Mouse (Mus musculus) heart, embryonic 12.5 days (tissue): ENCODE data around the gene Eif5a. TPM values are rescaled to one million over a fixed set of nuclear protein-coding genes. Genes with fewer than 3 reads are reported as not detected.

ENCODE experiments used
- ATAC-seq: fragments of 200-750 bp; cut with Nextera tagmentation; 2 replicates; pipeline ENCODE4 v1.8.0; 2017; ENCODE audit warnings: moderate TSS enrichment, moderate library complexity; ENCODE audit not compliant: insufficient number of reproducible peaks, low FRiP score
- H3K27ac ChIP-seq: fragments of 300-500 bp; sonication (generic); 2 replicates; pipeline ENCODE4 v1.5.1; 2016; ENCODE audit warnings: mild to moderate bottlenecking, moderate library complexity; ENCODE audit not compliant: poor library complexity, severe bottlenecking
- H3K27me3 ChIP-seq: fragments of 300-500 bp; sonication (generic); replicated peaks from 2 replicates; pipeline ENCODE4 v1.6.1; 2016; ENCODE audit warnings: mild to moderate bottlenecking, moderate library complexity
- H3K36me3 ChIP-seq: fragments of 300-500 bp; sonication (generic); 2 replicates; pipeline ENCODE4 v1.6.1; 2016; ENCODE audit warnings: mild to moderate bottlenecking, moderate library complexity
- H3K4me1 ChIP-seq: fragments of 300-500 bp; sonication (generic); replicated peaks from 2 replicates; pipeline ENCODE4 v1.6.1; 2016; ENCODE audit warnings: mild to moderate bottlenecking
- H3K4me2 ChIP-seq: fragments of 300-500 bp; sonication (generic); 2 replicates; pipeline ENCODE4 v1.6.1; 2016; ENCODE audit warnings: mild to moderate bottlenecking, moderate library complexity
- H3K4me3 ChIP-seq: fragments of 300-500 bp; sonication (generic); 2 replicates; pipeline ENCODE4 v1.5.1; 2016; ENCODE audit warnings: mild to moderate bottlenecking
- H3K9ac ChIP-seq: fragments of 300-500 bp; sonication (generic); 2 replicates; pipeline ENCODE4 v1.6.1; 2016; ENCODE audit warnings: mild to moderate bottlenecking, moderate library complexity
- H3K9me3 ChIP-seq: fragments of 300-500 bp; sonication (generic); replicated peaks from 2 replicates; pipeline ENCODE4 v1.6.1; 2016; ENCODE audit warnings: mild to moderate bottlenecking, moderate library complexity
- WGBS: fragments of 180-500 bp; shearing (Covaris S2); methylation state at CpG from one replicate; pipeline ENCODE4 v1.1.7; 2016; 5-methylcytosine and 5-hydroxymethylcytosine counted together
- polyA plus RNA-seq: library from polyadenylated mRNA; unstranded; fragments of >200 nt; fragmentation: Nextera tagmentation; extraction: Ambion mirVana; gene quantifications from 2 replicates; pipeline ENCODE4 v1.2.1, GENCODE M21; 2016

Gene Eif5a
- polyA plus RNA-seq, 1 experiment from 2014 or later = 1,286 TPM

- no peak overlapping the region for H3K4me3 ChIP-seq
- no peaks in the 10 kb centered on the region for H3K9me3 ChIP-seq
- no peak overlapping the region for H3K4me2 ChIP-seq
- no peaks in the 10 kb centered on the region for H3K27me3 ChIP-seq
- H3K27ac ChIP-seq = no peak overlapping the region
- ATAC-seq = no peak
- H3K36me3 ChIP-seq = peaks cover 86% of the 10 kb centered on the region
- peaks cover 30% of the 10 kb centered on the region for H3K4me1 ChIP-seq
- no peak overlapping the region for H3K9ac ChIP-seq
- WGBS = 88% methylated on average over 6 of the region's 6 CpGs
These were observed 10.1 kb downstream of the Eif5a start for GRCm38 (mm10) chr11:69911701-69912100.

- H3K9ac ChIP-seq = no peak overlapping the region
- ATAC-seq = no peak
These were observed 10.8 kb downstream of the Eif5a start for GRCm38 (mm10) chr11:69910781-69911560.

DNA sequence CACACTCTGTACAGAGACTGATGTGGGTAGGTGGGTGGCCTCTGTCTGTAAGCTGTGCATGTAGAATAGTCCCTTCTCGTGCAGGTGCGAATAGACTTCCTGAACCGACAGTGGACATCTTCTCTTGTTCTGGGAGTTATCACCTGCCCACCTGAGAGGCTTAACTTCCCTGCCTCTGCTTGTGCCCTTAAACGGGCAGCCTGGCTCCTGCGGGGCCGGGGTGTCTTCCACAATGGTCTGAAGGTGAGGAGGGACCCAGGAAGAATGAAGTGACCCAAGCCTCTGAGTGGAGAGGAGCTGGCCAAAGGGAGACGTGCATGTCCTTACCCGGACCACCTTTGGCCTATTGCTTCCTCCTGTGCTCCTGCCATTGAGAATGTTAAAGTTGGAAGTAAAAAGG, 11.6 kb downstream of the Eif5a start:
- Histone ChIP-seq H3K9me3 (no peaks in the 10 kb centered on the region), H3K9ac (no peak overlapping the region), H3K4me2 (no peak overlapping the region), H3K27ac (no peak overlapping the region), H3K36me3 (peaks cover 86% of the 10 kb centered on the region), H3K4me1 (peaks cover 17% of the 10 kb centered on the region), H3K27me3 (no peaks in the 10 kb centered on the region), H3K4me3 (no peak overlapping the region)
- WGBS = 92% methylated on average over 8 of the region's 8 CpGs
- ATAC-seq = no peak

More at GRCm38 (mm10) chr11:69910781-69911560, 10.8 kb downstream of the Eif5a start:
- Histone ChIP-seq H3K27ac (no peak overlapping the region), H3K4me1 (peaks cover 25% of the 10 kb centered on the region), H3K27me3 (no peaks in the 10 kb centered on the region), H3K4me3 (no peak overlapping the region), H3K36me3 (peaks cover 86% of the 10 kb centered on the region), H3K9me3 (no peaks in the 10 kb centered on the region), H3K4me2 (no peak overlapping the region)
- WGBS = 93% methylated on average over 17 of the region's 17 CpGs

GRCm38 (mm10) chr11:69909174-69909573, 12.6 kb downstream of the Eif5a start:
- peaks cover 8% of the 10 kb centered on the region for H3K4me1 ChIP-seq
- H3K4me2 ChIP-seq = no peak overlapping the region
- WGBS = 87% methylated on average over 5 of the region's 5 CpGs
- ATAC-seq = no peak
- peaks cover 91% of the 10 kb centered on the region for H3K36me3 ChIP-seq
- H3K4me3 ChIP-seq = no peak overlapping the region
- no peak overlapping the region for H3K27ac ChIP-seq
- no peaks in the 10 kb centered on the region for H3K9me3 ChIP-seq
- no peaks in the 10 kb centered on the region for H3K27me3 ChIP-seq
- no peak overlapping the region for H3K9ac ChIP-seq

DNA sequence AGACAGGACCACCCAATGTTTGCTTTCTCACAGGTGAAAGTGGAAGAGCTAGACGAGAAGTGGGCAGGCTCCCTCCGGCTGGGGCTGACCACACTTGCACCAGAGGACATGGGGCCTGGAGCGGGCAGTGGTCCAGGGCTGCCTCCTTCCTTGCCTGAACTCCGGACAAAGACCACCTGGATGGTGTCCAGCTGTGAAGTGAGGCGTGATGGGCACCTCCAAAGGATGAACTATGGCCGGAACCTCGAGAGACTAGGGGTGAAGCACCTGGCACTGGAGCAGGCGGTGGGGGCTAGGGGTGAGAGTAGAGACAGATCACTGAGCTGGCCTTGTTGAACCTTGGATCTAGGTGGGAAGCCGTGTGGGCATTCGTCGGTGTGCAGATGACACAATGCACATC, 13.1 kb downstream of the Eif5a start:
- H3K27ac ChIP-seq = no peak overlapping the region
- no peaks in the 10 kb centered on the region for H3K9me3 ChIP-seq
- peaks cover 7% of the 10 kb centered on the region for H3K4me1 ChIP-seq
- no peak overlapping the region for H3K4me2 ChIP-seq
- 96% methylated on average over 11 of the region's 11 CpGs for WGBS
- H3K36me3 ChIP-seq = peaks cover 97% of the 10 kb centered on the region
- no peak overlapping the region for H3K4me3 ChIP-seq
- no peak for ATAC-seq
- H3K27me3 ChIP-seq = no peaks in the 10 kb centered on the region
- no peak overlapping the region for H3K9ac ChIP-seq

DNA sequence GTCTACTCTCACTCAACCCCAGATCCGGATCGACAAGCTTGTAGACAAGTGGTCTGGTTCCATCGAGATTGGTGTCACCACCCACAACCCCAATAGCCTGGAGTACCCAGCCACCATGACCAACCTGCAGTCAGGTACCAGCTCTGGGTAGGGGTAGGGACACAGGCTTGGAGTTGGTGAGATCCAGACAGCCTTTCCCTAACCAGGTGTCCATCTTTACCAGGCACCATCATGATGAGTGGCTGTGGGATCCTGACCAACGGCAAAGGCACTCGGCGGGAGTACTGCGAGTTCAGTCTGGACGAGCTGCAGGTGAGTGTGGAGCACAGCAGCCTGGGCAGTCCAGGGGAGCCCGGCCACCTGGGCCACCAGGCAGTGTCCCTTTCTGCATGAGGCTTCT, 17.4 kb downstream of the Eif5a start:
- H3K4me3 ChIP-seq = no peak overlapping the region
- no peak for ATAC-seq
- peaks cover 24% of the 10 kb centered on the region for H3K4me1 ChIP-seq
- no peak overlapping the region for H3K9ac ChIP-seq
- WGBS = 94% methylated on average over 9 of the region's 9 CpGs
- no peaks in the 10 kb centered on the region for H3K9me3 ChIP-seq
- no peak overlapping the region for H3K27ac ChIP-seq
- no peaks in the 10 kb centered on the region for H3K27me3 ChIP-seq
- no peak overlapping the region for H3K4me2 ChIP-seq
- peaks cover 59% of the 10 kb centered on the region for H3K36me3 ChIP-seq

DNA sequence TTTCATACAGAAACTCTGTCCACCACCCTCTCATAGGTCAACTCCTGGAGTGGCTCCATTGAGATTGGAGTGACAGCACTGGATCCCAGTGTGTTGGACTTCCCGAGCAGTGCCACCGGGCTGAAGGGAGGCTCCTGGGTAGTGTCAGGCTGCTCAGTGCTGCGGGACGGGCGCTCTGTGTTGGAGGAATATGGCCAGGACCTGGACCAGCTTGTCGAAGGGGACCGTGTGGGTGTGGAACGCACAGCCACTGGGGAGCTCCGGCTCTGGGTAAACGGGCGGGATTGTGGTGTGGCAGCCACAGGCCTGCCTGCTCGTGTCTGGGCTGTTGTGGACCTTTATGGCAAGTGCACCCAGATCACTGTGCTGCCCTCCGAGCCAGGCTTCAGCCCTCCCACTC, 18.8 kb downstream of the Eif5a start:
- Histone ChIP-seq H3K36me3 (peaks cover 46% of the 10 kb centered on the region), H3K9ac (peak overlapping the region; percentile 99), H3K27me3 (no peaks in the 10 kb centered on the region), H3K9me3 (no peaks in the 10 kb centered on the region), H3K4me3 (peak overlapping the region; percentile 96), H3K4me2 (peak overlapping the region; percentile 96), H3K27ac (no peak overlapping the region), H3K4me1 (peaks cover 37% of the 10 kb centered on the region)
- WGBS = 87% methylated on average over 13 of the region's 13 CpGs
- no peak for ATAC-seq

DNA sequence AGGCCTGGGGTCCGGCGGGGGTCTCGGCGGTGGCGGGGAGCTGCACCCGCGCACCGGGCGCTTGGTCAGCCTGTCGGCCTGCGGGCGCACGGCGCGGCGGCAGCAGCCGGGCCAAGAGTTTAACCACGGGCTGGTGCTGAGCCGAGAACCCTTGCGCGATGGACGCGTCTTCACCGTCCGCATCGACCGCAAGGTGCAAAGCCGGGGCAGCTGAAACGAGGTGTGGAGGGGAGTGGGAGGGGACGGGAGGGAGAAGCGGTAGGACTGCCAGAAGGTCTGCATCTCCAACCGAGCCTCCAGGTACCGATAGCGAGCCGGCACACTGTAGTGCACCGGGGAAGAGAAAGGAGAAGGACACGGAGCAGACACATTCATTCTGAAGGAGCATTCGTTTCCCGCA, 19.8 kb downstream of the Eif5a start:
- ATAC-seq = no peak
- Histone ChIP-seq H3K9ac (peak overlapping the region; percentile 99), H3K4me2 (peak overlapping the region; percentile 96), H3K9me3 (no peaks in the 10 kb centered on the region), H3K4me3 (peak overlapping the region; percentile 96), H3K36me3 (peaks cover 36% of the 10 kb centered on the region), H3K27me3 (no peaks in the 10 kb centered on the region), H3K27ac (peak overlapping the region; percentile 97), H3K4me1 (peaks cover 37% of the 10 kb centered on the region)
- WGBS = under 1% methylated on average over 39 of the region's 39 CpGs

DNA sequence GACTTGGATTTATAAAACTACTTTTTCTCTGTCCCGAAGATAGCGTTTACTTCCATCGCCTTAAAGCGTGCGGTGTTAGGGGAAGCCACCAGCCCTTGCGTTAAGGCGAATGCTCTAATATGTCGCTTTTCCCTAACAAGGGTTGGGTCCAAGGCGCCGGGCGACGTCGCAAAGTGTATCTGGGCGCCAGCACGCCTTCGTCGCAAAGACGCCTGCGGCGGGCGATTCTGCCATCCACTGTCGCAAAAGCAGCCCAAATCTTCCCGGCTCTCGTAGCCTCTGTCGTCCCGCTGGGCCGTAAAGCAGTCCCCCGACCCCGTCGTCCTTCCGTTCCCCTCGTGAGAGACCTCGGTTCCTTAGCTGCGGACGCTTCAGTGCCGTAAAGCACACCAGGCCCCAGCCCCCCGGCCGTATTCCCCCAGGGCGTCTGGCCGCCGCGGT, 20.3 kb downstream of the Eif5a start:
- Histone ChIP-seq H3K4me1 (peaks cover 37% of the 10 kb centered on the region), H3K36me3 (peaks cover 30% of the 10 kb centered on the region), H3K27ac (peak overlapping the region; percentile 97), H3K4me2 (peak overlapping the region; percentile 96), H3K4me3 (peak overlapping the region; percentile 96), H3K9ac (peak overlapping the region; percentile 99), H3K9me3 (no peaks in the 10 kb centered on the region), H3K27me3 (no peaks in the 10 kb centered on the region)
- under 1% methylated on average over 42 of the region's 42 CpGs for WGBS
- peak; percentile 77 for ATAC-seq

DNA sequence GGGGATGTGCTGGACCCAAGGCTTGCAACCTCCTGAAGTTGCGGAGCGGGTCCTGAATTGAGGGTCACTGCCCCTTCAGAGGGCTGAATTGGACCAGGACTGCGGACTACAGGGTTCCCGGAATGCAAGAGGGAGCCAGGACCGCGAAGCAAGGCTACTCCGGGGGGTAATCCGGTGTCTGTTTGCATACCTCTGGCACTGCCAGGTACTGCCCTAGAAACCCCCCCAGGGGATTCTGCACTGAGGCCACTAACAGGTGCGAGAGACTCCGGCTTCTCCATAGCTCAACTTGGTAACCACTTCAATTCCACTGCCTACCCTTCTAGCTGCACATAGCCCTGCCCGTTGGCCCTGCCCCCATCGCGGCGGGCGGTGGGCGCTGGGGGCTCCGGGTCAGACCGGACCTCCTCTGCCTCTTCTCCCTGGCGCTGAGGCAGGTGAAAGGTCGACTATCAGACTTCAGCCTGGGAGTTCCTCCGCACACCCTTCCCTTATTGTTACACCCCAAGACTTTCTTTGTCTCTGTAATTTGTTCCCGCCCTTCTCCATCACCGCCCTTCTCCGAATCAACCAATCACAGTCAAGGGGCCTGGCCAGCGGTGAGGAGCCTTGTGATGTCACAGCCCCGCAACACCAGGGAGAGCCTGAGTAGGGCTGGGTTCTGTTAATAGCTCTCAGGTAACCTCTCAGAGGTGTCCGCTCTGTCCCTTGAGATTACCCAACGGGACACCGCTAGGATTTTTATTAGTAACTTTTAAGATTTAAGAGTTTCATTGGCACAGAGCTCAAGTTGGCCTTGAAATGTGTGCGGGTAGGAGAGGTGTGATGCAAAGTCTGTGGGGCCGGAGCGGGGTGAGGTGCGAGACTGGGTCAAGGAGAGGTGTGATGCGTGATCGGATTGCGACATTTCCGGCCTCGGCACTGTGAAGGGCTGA, 21.0 kb downstream of the Eif5a start, which contains the start of the genes 2810408A11Rik and Neurl4:
Gene 2810408A11Rik, minus strand, starts transcription at position 517 of the 935 bp plus-strand sequence.
Gene Neurl4, plus strand, starts transcription at position 602 of the 935 bp plus-strand sequence.
- Histone ChIP-seq H3K9me3 (no peaks in the 10 kb centered on the region), H3K27ac (peak within 1 kb of the TSS; percentile 97), H3K36me3 (peaks cover 23% of the 10 kb centered on the region), H3K4me1 (peaks cover 37% of the 10 kb centered on the region), H3K4me2 (peak within 1 kb of the TSS; percentile 96), H3K9ac (peak within 1 kb of the TSS; percentile 99), H3K27me3 (no peaks in the 10 kb centered on the region), H3K4me3 (peak within 1 kb of the TSS; percentile 96)
- peak; percentile 92 for ATAC-seq
- under 1% methylated on average over 38 of the region's 38 CpGs for WGBS

DNA sequence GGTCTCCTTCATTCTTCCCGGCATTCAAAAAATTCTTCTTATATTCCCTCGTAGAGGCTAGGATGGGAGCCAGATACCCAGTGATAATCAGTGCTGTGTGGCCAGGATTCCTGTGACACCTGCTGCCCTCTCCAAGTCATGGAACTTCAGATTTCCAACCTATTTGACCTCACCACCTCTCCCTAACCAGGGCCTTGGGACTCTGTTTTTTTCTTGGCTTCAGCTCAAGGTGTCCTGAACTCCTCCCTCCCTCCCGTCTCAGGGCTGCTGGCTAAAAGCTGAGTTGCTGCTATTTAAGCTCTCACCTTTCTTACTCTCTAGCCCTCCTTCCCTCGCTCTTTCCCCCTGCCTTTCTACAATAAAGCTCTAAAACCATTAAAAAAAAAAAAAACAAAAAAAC, 21.9 kb downstream of the Eif5a start:
- peak overlapping the region; percentile 55 for H3K9ac ChIP-seq
- no peak for ATAC-seq
- H3K9me3 ChIP-seq = no peaks in the 10 kb centered on the region
- WGBS = 25% methylated on average over 4 of the region's 4 CpGs
- peaks cover 15% of the 10 kb centered on the region for H3K36me3 ChIP-seq
- peak overlapping the region; percentile 96 for H3K4me2 ChIP-seq
- H3K27ac ChIP-seq = no peak overlapping the region
- H3K4me3 ChIP-seq = peak overlapping the region; percentile 96; the same call in 1 of the 2 replicates
- H3K4me1 ChIP-seq = peaks cover 37% of the 10 kb centered on the region
- no peaks in the 10 kb centered on the region for H3K27me3 ChIP-seq
